Mouse (Mus musculus) CH12.LX (cell line): Measurements from ENCODE around the gene Fam20b. TPM values are rescaled to one million over a fixed set of nuclear protein-coding genes. Genes with fewer than 3 reads are reported as not detected.

Source experiments
- DNase-seq: peaks from one replicate; pipeline ENCODE4 v3.0.0-alpha.2; 2013; ENCODE audit errors: extremely low read depth
- H3K27ac ChIP-seq: 2 replicates; pipeline ENCODE4 v1.5.1; 2012; ENCODE audit warnings: low read depth, mild to moderate bottlenecking, control low read depth, moderate library complexity; ENCODE audit not compliant: insufficient read depth
- H3K27me3 ChIP-seq: replicated peaks from 2 replicates; pipeline ENCODE3; 2012; ENCODE audit warnings: inconsistent platforms
- H3K36me3 ChIP-seq, 2 experiments: replicated peaks in 1 of 2; 2 replicates each; pipeline versions ENCODE3 to v1.6.1; 2012; ENCODE audit warnings: inconsistent platforms in 1 of 2, low read length in 1 of 2, mild to moderate bottlenecking in 1 of 2, mixed read lengths in 1 of 2, moderate library complexity in 1 of 2; ENCODE audit not compliant: control insufficient read depth in 1 of 2, insufficient read depth in 1 of 2
- H3K4me1 ChIP-seq, 2 experiments: 2 replicates each; pipeline ENCODE4 v1.6.1; 2012; ENCODE audit warnings: inconsistent platforms in 1 of 2, moderate library complexity in 1 of 2; ENCODE audit not compliant: insufficient read depth in 2 of 2, control insufficient read depth in 1 of 2
- H3K4me2 ChIP-seq: 2 replicates; pipeline ENCODE4 v1.6.1; 2012; ENCODE audit warnings: low read depth, mild to moderate bottlenecking, control low read depth; ENCODE audit not compliant: poor library complexity, insufficient read depth, severe bottlenecking
- H3K4me3 ChIP-seq, 3 experiments: fragments of 150-350 bp in 1 of 3; sonication (generic) in 1 of 3; replicated peaks in 1 of 3; 2 replicates each; pipeline versions ENCODE3 to v1.5.1; 2011 to 2012; ENCODE audit warnings: low read depth in 2 of 3, low read length in 2 of 3, mild to moderate bottlenecking in 2 of 3, moderate library complexity in 2 of 3, control low read depth in 1 of 3, improper control_type of control experiment in 1 of 3, inconsistent platforms in 1 of 3, mixed read lengths in 1 of 3; ENCODE audit not compliant: poor library complexity in 1 of 3
- H3K79me2 ChIP-seq: replicated peaks from 2 replicates; pipeline ENCODE4 v1.6.1; 2012; ENCODE audit warnings: mild to moderate bottlenecking, moderate library complexity; ENCODE audit not compliant: control insufficient read depth, poor library complexity, insufficient read depth, severe bottlenecking; ENCODE audit errors: extremely low read depth
- H3K9ac ChIP-seq: 2 replicates; pipeline ENCODE4 v1.6.1; 2012; ENCODE audit warnings: low read depth, mild to moderate bottlenecking, control low read depth, moderate library complexity; ENCODE audit not compliant: insufficient read depth
- H3K9me3 ChIP-seq: replicated peaks from 2 replicates; pipeline ENCODE3; 2012; ENCODE audit warnings: low read length, inconsistent platforms, mixed read lengths
- BHLHE40 ChIP-seq: IDR thresholded peaks from 2 replicates; pipeline ENCODE4 v1.6.1; 2011; ENCODE audit warnings: mild to moderate bottlenecking, low read depth, low read length, improper control_type of control experiment
- CHD1 ChIP-seq: IDR thresholded peaks from 2 replicates; pipeline ENCODE4 v1.6.1; 2012; ENCODE audit warnings: low read depth, low read length, improper control_type of control experiment, inconsistent platforms
- CTCF ChIP-seq, 2 experiments: IDR thresholded peaks in 1 of 2; conservative IDR thresholded peaks in 1 of 2; 2 replicates each; pipeline ENCODE4 v1.5.1; 2011 to 2012; ENCODE audit warnings: low read depth in 2 of 2, low read length in 2 of 2, improper control_type of control experiment in 1 of 2, inconsistent platforms in 1 of 2, mild to moderate bottlenecking in 1 of 2, moderate library complexity in 1 of 2
- EP300 ChIP-seq: IDR thresholded peaks from 2 replicates; pipeline ENCODE4 v1.6.1; 2011; ENCODE audit warnings: low read length, improper control_type of control experiment
- JUN ChIP-seq: IDR thresholded peaks from 2 replicates; pipeline ENCODE4 v1.6.1; 2011; ENCODE audit warnings: low read depth, mild to moderate bottlenecking, low read length, improper control_type of control experiment, moderate library complexity; ENCODE audit not compliant: insufficient read depth
- JUND ChIP-seq: conservative IDR thresholded peaks from 2 replicates; pipeline ENCODE4 v1.6.1; 2011; ENCODE audit warnings: low read depth, low read length, improper control_type of control experiment
- KAT2A ChIP-seq: IDR thresholded peaks from 2 replicates; pipeline ENCODE4 v1.6.1; 2012; ENCODE audit warnings: low read length, improper control_type of control experiment, inconsistent platforms; ENCODE audit not compliant: insufficient replicate concordance
- MAFK ChIP-seq: IDR thresholded peaks from 2 replicates; pipeline ENCODE4 v1.6.1; 2011; ENCODE audit warnings: low read length, improper control_type of control experiment; ENCODE audit not compliant: insufficient replicate concordance
- MAZ ChIP-seq: IDR thresholded peaks from 2 replicates; pipeline ENCODE4 v1.6.1; 2012; ENCODE audit warnings: low read depth, mild to moderate bottlenecking, inconsistent platforms, low read length, improper control_type of control experiment, moderate library complexity
- MEF2A ChIP-seq: IDR thresholded peaks from 2 replicates; pipeline ENCODE4 v1.6.1; 2014; ENCODE audit warnings: low read depth, mild to moderate bottlenecking, inconsistent platforms, low read length, improper control_type of control experiment, borderline replicate concordance
- MXI1 ChIP-seq: IDR thresholded peaks from 2 replicates; pipeline ENCODE4 v1.6.1; 2011; ENCODE audit warnings: mild to moderate bottlenecking, low read depth, low read length, improper control_type of control experiment
- MYC ChIP-seq: IDR thresholded peaks from 2 replicates; pipeline ENCODE4 v1.6.1; 2011; ENCODE audit warnings: low read depth, mild to moderate bottlenecking, improper control_type of control experiment, low read length
- NELFE ChIP-seq: IDR thresholded peaks from 2 replicates; pipeline ENCODE4 v1.6.1; 2011; ENCODE audit warnings: low read depth, low read length, improper control_type of control experiment
- PAX5 ChIP-seq: IDR thresholded peaks from 2 replicates; pipeline ENCODE4 v1.6.1; 2012; ENCODE audit warnings: low read length, inconsistent platforms, mixed read lengths
- POLR2AphosphoS2 ChIP-seq: IDR thresholded peaks from 2 replicates; pipeline ENCODE4 v1.6.1; 2011; ENCODE audit warnings: low read depth, low read length, improper control_type of control experiment
- TBP ChIP-seq: conservative IDR thresholded peaks from 2 replicates; pipeline ENCODE4 v1.6.1; 2011; ENCODE audit warnings: low read depth, low read length, improper control_type of control experiment
- USF1 ChIP-seq: IDR thresholded peaks from 2 replicates; pipeline ENCODE4 v1.6.1; 2014; ENCODE audit warnings: low read depth, mild to moderate bottlenecking, inconsistent platforms, low read length, improper control_type of control experiment
- ZNF384 ChIP-seq: IDR thresholded peaks from 2 replicates; pipeline ENCODE4 v1.6.1; 2012; ENCODE audit warnings: low read depth, low read length, improper control_type of control experiment, inconsistent platforms
- dilution Hi-C: fragments of 300-500 bp; cut with MboI; formaldehyde crosslinking; loops from 2 replicates; pipeline ENCODE4 v1.14.3; 2020; ENCODE audit warnings: low sequenced_read_pairs; ENCODE audit not compliant: extremely low pct_unique_long_range_greater_than_20kb, extremely low pct_ligation_motif_present
- in situ Hi-C: fragments of 300-500 bp; cut with MboI; formaldehyde crosslinking; loops from 3 replicates; pipeline ENCODE4 v1.14.3; 2019; ENCODE audit warnings: low sequenced_read_pairs, low pct_ligation_motif_present, low pct_unique_long_range_greater_than_20kb, mixed read lengths
- polyA plus RNA-seq: library from polyadenylated mRNA; unstranded; fragments of >175 nt; gene quantifications from 2 replicates; pipeline ENCODE4 v1.2.1, GENCODE M21; 2012; ENCODE audit warnings: low read depth; ENCODE audit not compliant: insufficient read length
- total RNA-seq, 2 experiments: library from RNA; depleted of rRNA; stranded (reverse); fragments of 300-350 nt in 1 of 2; fragments of >200 nt in 1 of 2; gene quantifications; 2 replicates each; pipeline ENCODE4 v1.2.3; 2012 to 2014

Fam20b gene
- total and polyA plus RNA-seq, 3 experiments: 21.2 to 26.5 (median 22.3) TPM

- dilution Hi-C loops: no loop called here
- H3K4me3 ChIP-seq: no peak overlapping the region
- no peaks in the 10 kb centered on the region for H3K79me2 ChIP-seq
- no peak overlapping the region for H3K9ac ChIP-seq
- H3K36me3 ChIP-seq: no peaks in the 10 kb centered on the region
- H3K9me3 ChIP-seq: no peaks in the 10 kb centered on the region
- TF ChIP-seq MAZ: no peak
- TF ChIP-seq MAFK: no peak
- TF ChIP-seq CHD1: no peak
- no peak for TF ChIP-seq TBP
- TF ChIP-seq PAX5: no peak
- no peak for TF ChIP-seq MEF2A
- no peak for TF ChIP-seq BHLHE40
- TF ChIP-seq NELFE: no peak
- no peak for TF ChIP-seq POLR2AphosphoS2
- TF ChIP-seq MXI1: no peak
- TF ChIP-seq CTCF (conservative IDR thresholded peaks at IDR 0.05 in 1 of 2, IDR thresholded peaks at IDR 0.05 in 1 of 2; ENCODE audit: low read depth in 2 of 2, low read length in 2 of 2): no peak
- TF ChIP-seq ZNF384: no peak
- TF ChIP-seq JUND: no peak
- TF ChIP-seq MYC: no peak
- no peak overlapping the region for H3K27ac ChIP-seq
- no peaks in the 10 kb centered on the region for H3K27me3 ChIP-seq
- H3K4me2 ChIP-seq: no peak overlapping the region
- no peak for DNase-seq
- in situ Hi-C loops: loop anchor here (25.0 kb wide), 1 partner anchor 552 kb away; no protein-coding TSS in a partner anchor
- no peaks in the 10 kb centered on the region for H3K4me1 ChIP-seq
Observed at GRCm38 (mm10) chr1:156735788-156736187, 16.9 kb upstream of the Fam20b start.

GRCm38 (mm10) chr1:156734019-156734418 lies 15.1 kb upstream of the Fam20b start:
- Histone ChIP-seq H3K4me2 (no peak overlapping the region), H3K27me3 (no peaks in the 10 kb centered on the region), H3K27ac (no peak overlapping the region), H3K36me3 (no peaks in the 10 kb centered on the region), H3K4me3 (no peak overlapping the region), H3K79me2 (no peaks in the 10 kb centered on the region), H3K4me1 (no peaks in the 10 kb centered on the region), H3K9ac (no peak overlapping the region), H3K9me3 (no peaks in the 10 kb centered on the region)
- DNase-seq: no peak
- dilution Hi-C loops (no loop called here), in situ Hi-C loops (loop anchor here (25.0 kb wide), 1 partner anchor 553 kb away; no protein-coding TSS in a partner anchor)
- TF ChIP-seq ZNF384 (peak; percentile 48; the same call in 1 of the 2 replicates), EP300 (no peak), JUND (no peak), USF1 (no peak)

GRCm38 (mm10) chr1:156733559-156733958 lies 14.7 kb upstream of the Fam20b start:
- Histone ChIP-seq H3K9me3 (no peaks in the 10 kb centered on the region), H3K4me2 (no peak overlapping the region), H3K4me3 (no peak overlapping the region), H3K36me3 (no peaks in the 10 kb centered on the region), H3K4me1 (no peaks in the 10 kb centered on the region), H3K27me3 (no peaks in the 10 kb centered on the region), H3K27ac (no peak overlapping the region), H3K79me2 (no peaks in the 10 kb centered on the region), H3K9ac (no peak overlapping the region)
- in situ Hi-C loops (loop anchor here (25.0 kb wide), 1 partner anchor 554 kb away; no protein-coding TSS in a partner anchor), dilution Hi-C loops (no loop called here)
- TF ChIP-seq KAT2A: no peak
- 0 out of 2 replicates have a peak, but pooled peaks have one; percentile 36 for TF ChIP-seq JUN
- no peak for DNase-seq
